Mouse (Mus musculus) myocyte (in vitro differentiated cells): Measurements from ENCODE around the gene Tmem237.

Source experiments
- E2F4 ChIP-seq: IDR thresholded peaks from one replicate; pipeline ENCODE4 v1.6.1; 2011; ENCODE audit warnings: mild to moderate bottlenecking, control low read depth, moderate library complexity; ENCODE audit not compliant: insufficient read depth
- MAX ChIP-seq: IDR thresholded peaks from one replicate; pipeline ENCODE4 v1.6.1; 2011; ENCODE audit warnings: low read depth, mild to moderate bottlenecking, control low read depth
- POLR2A ChIP-seq: IDR thresholded peaks from one replicate; pipeline ENCODE4 v1.6.1; 2011; ENCODE audit warnings: low read depth, mild to moderate bottlenecking, control low read depth, moderate library complexity; ENCODE audit not compliant: insufficient read length
- SRF ChIP-seq: IDR thresholded peaks from one replicate; pipeline ENCODE4 v1.6.1; 2011; ENCODE audit warnings: low read depth; ENCODE audit not compliant: control insufficient read depth, insufficient read length
- TCF12 ChIP-seq: IDR thresholded peaks from one replicate; pipeline ENCODE4 v1.6.1; 2011; ENCODE audit warnings: mild to moderate bottlenecking, control low read depth; ENCODE audit not compliant: poor library complexity, insufficient read depth, severe bottlenecking
- TCF3 ChIP-seq: IDR thresholded peaks from one replicate; pipeline ENCODE4 v1.6.1; 2011; ENCODE audit warnings: low read depth, control low read depth; ENCODE audit not compliant: insufficient read length
- USF1 ChIP-seq: IDR thresholded peaks from one replicate; pipeline ENCODE4 v1.6.1; 2011; ENCODE audit warnings: low read depth, mild to moderate bottlenecking, control low read depth, moderate library complexity

DNA sequence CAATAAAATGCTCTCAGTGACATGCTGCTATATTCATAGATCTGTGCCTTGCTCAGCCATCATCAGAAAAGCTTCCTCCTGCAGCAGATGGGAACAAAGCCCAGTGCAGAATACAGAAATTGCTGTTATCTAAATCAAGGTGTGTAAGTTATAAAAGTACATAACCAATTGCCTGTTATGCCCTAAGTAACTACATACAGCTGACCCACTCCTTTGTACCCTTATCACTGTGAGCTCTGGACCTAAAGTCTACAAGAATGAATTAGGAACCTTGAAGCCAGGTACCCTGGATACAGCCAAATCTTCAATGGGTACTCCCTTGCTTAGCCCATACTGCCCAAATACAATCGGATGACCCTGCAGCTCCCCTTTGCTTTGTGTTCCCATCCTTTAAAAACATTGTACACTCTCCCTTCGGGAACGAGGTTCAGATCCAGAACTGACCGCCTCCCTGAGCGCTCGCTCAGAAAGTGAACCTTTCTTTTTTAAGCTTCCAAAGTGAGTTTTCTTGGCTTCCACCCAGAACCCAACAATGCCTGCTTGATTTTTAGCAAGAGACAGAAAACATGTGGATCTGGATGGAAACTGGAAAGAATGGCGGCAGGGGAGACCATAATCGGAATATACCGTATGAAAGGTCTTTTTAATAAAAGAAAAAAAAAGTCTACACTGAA is 46.2 kb upstream of the Tmem237 start:
- TF ChIP-seq POLR2A, result no peak
- no peak for TF ChIP-seq USF1
- no peak for TF ChIP-seq SRF
- no peak for TF ChIP-seq E2F4
- no peak for TF ChIP-seq MAX
- TF ChIP-seq TCF3, result no peak
- TF ChIP-seq TCF12, result no peak
